Mouse (Mus musculus) liver, embryonic 14.5 days (tissue): ENCODE results near the gene Plac8.

ENCODE experiments used
- CTCF ChIP-seq: IDR thresholded peaks from 2 replicates; pipeline ENCODE4 v1.5.1; 2016; ENCODE audit warnings: antibody characterized with exemption, low read depth, control low read depth
- EP300 ChIP-seq: IDR thresholded peaks from 2 replicates; pipeline ENCODE4 v1.6.1; 2016; ENCODE audit warnings: antibody characterized with exemption, low read depth

DNA sequence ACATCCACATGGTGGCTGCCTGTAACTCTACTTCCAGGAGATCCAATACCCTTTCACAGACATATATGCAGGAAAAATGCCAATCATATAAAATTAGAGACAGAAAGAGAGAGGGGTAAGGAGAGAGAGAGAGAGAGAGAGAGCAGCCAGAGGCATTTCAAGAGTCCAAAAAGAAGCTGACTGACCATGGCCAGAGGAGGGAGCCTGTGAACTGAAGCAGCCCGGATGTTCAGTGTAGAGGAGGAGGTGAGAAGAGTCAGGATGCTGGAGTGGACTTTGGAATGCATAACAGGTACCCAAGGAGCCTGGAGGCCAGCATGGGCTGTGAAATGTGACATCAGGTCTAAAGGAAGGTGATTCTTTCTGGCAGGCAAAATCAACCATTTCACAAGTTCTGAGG, 2.7 kb upstream of the Plac8 start:
- TF ChIP-seq CTCF (peak; percentile 32), EP300 (no peak)
